Mouse (Mus musculus) bone marrow, adult 2 months (tissue): ENCODE measurements around the gene Slc39a1. TPM values are rescaled to one million over a fixed set of nuclear protein-coding genes. Genes with fewer than 3 reads are reported as not detected.

ENCODE experiments used
- H3K27ac ChIP-seq: fragments of 200-500 bp; 2 replicates; pipeline ENCODE4 v1.5.1; 2012; ENCODE audit warnings: low read depth, mild to moderate bottlenecking, control low read depth, inconsistent platforms, low read length; ENCODE audit not compliant: control insufficient read depth, poor library complexity, insufficient read depth
- H3K4me1 ChIP-seq: fragments of 200-500 bp; 2 replicates; pipeline ENCODE4 v1.6.1; 2011; ENCODE audit warnings: low read length; ENCODE audit not compliant: control insufficient read depth, insufficient read depth
- H3K4me3 ChIP-seq: fragments of 200-500 bp; replicated peaks from 2 replicates; pipeline ENCODE3; 2011; ENCODE audit warnings: mild to moderate bottlenecking, low read depth, low read length, control low read depth; ENCODE audit not compliant: control insufficient read depth
- CTCF ChIP-seq: fragments of 200-500 bp; IDR thresholded peaks from 2 replicates; pipeline ENCODE4 v1.5.1; 2011; ENCODE audit warnings: low read length, control low read depth; ENCODE audit not compliant: control insufficient read depth, insufficient read depth
- POLR2A ChIP-seq: fragments of 200-500 bp; IDR thresholded peaks from 2 replicates; pipeline ENCODE4 v1.6.1; 2011; ENCODE audit warnings: low read depth, mild to moderate bottlenecking, control low read depth, low read length, borderline replicate concordance; ENCODE audit not compliant: control insufficient read depth
- WGBS: fragments of 180-500 bp; shearing (Covaris S2); methylation state at CpG from one replicate; pipeline ENCODE4 v1.1.7; 2018; 5-methylcytosine and 5-hydroxymethylcytosine counted together
- polyA plus RNA-seq: library from polyadenylated mRNA; stranded (reverse); fragments of >200 nt; gene quantifications from 2 replicates; pipeline ENCODE4 v1.2.4, GENCODE M21; 2011; ENCODE audit warnings: low replicate concordance; ENCODE audit not compliant: missing spikeins, insufficient read depth, insufficient read length

The Slc39a1 gene
- polyA plus RNA-seq, 1 experiment = 29.3 TPM

GRCm38 (mm10) chr3:90293352-90294063, 45.5 kb downstream of the Slc39a1 start:
- WGBS = under 1% methylated on average over 58 of the region's 68 CpGs
- Histone ChIP-seq H3K4me1 (no peaks in the 10 kb centered on the region; the same call in 1 of the 2 replicates), H3K4me3 (peak overlapping the region; percentile 91), H3K27ac (peak overlapping the region; percentile 80)
- no peak for TF ChIP-seq CTCF

GRCm38 (mm10) chr3:90294064-90294440, 46.1 kb downstream of the Slc39a1 start:
- H3K4me3 ChIP-seq = peak overlapping the region; percentile 91
- H3K4me1 ChIP-seq = no peaks in the 10 kb centered on the region; the same call in 1 of the 2 replicates
- TF ChIP-seq POLR2A = no peak
- TF ChIP-seq CTCF = no peak
- H3K27ac ChIP-seq = no peak overlapping the region
- WGBS = 16% methylated on average over 11 of the region's 11 CpGs

DNA sequence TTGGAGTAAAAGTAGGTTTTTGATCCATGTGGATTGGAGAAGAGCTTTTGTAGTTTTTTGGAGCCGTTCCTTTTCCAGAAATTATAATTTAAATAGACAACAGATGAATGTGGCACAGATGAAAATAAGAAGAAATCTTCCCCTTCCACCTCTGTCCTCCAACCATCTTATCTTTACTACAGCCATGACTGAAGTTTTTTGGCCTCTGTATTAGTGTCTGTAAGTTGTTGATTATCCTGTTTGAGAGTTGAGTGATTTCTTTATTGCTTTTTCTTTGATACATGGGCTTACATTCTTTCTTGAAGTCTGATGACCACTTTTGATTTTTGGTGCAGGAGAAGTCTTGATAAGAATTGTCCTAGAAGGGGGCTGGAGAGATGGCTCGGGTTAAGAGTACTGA, 46.7 kb downstream of the Slc39a1 start:
- Histone ChIP-seq H3K4me3 (no peak overlapping the region), H3K27ac (no peak overlapping the region), H3K4me1 (no peaks in the 10 kb centered on the region; the same call in 1 of the 2 replicates)
- 57% methylated on average over 2 of the region's 2 CpGs for WGBS
- TF ChIP-seq POLR2A = no peak
- TF ChIP-seq CTCF = no peak

Other genes with a start within 250 kb of the Slc39a1 start
- gene Hax1, start 249.4 kb upstream of the Slc39a1 start, polyA plus RNA-seq = 34.2 and 70.1 TPM in 2 replicates
- gene 4933434E20Rik, start 196.5 kb upstream of the Slc39a1 start, polyA plus RNA-seq = 31.4 and 49.9 TPM in 2 replicates
- gene Ubap2l, start 195.5 kb upstream of the Slc39a1 start, polyA plus RNA-seq = 57.2 and 89.7 TPM in 2 replicates
- 645 and 665 TPM in 2 replicates for gene Tpm3, start 175.5 kb upstream of the Slc39a1 start, polyA plus RNA-seq
- 0.79 and 1.5 TPM in 2 replicates for gene Nup210l, start 144.0 kb upstream of the Slc39a1 start, polyA plus RNA-seq
- 16.3 and 168 TPM in 2 replicates for gene Rps27, start 34.5 kb upstream of the Slc39a1 start, polyA plus RNA-seq
- 11.5 and 13.0 TPM in 2 replicates for gene Rab13, start 34.5 kb upstream of the Slc39a1 start, polyA plus RNA-seq
- 38.7 and 72.7 TPM in 2 replicates for gene Jtb, start 16.6 kb upstream of the Slc39a1 start, polyA plus RNA-seq
- not detected in 2 replicates for gene Creb3l4, start 4.7 kb upstream of the Slc39a1 start, polyA plus RNA-seq
- 45.5 and 67.3 TPM in 2 replicates for gene Crtc2, start 6.0 kb downstream of the Slc39a1 start, polyA plus RNA-seq
- gene Dennd4b, start 17.0 kb downstream of the Slc39a1 start, polyA plus RNA-seq = 24.7 and 68.6 TPM in 2 replicates
- 13.9 and 17.5 TPM in 2 replicates for gene Gatad2b, start 45.0 kb downstream of the Slc39a1 start, polyA plus RNA-seq
- gene Slc27a3, start 141.8 kb downstream of the Slc39a1 start, polyA plus RNA-seq = 4.4 and 5.6 TPM in 2 replicates
- gene Ints3, start 185.4 kb downstream of the Slc39a1 start, polyA plus RNA-seq = 7.1 and 21.2 TPM in 2 replicates
- gene Npr1, start 217.7 kb downstream of the Slc39a1 start, polyA plus RNA-seq = 6.4 and 10.6 TPM in 2 replicates
- gene Ilf2, start 228.0 kb downstream of the Slc39a1 start, polyA plus RNA-seq = 85.2 and 110 TPM in 2 replicates
- 14.8 and 22.4 TPM in 2 replicates for gene Snapin, start 242.9 kb downstream of the Slc39a1 start, polyA plus RNA-seq